Mouse (Mus musculus): ENCODE measurements around the gene Ctsh.

- peak; percentile 92 for TF ChIP-seq CTCF (IDR thresholded peaks at IDR 0.05; ENCODE audit: low read depth)
- TF ChIP-seq EP300 (IDR thresholded peaks at IDR 0.05; ENCODE audit: low read depth) = no peak
Observed at GRCm38 (mm10) chr9:90113651-90114566, 60.0 kb downstream of the Ctsh start.

Data from liver, embryonic 14.5 days (tissue).